19 mouse cellular contexts compared by ENCODE assay signal in the genomic region with DNA sequence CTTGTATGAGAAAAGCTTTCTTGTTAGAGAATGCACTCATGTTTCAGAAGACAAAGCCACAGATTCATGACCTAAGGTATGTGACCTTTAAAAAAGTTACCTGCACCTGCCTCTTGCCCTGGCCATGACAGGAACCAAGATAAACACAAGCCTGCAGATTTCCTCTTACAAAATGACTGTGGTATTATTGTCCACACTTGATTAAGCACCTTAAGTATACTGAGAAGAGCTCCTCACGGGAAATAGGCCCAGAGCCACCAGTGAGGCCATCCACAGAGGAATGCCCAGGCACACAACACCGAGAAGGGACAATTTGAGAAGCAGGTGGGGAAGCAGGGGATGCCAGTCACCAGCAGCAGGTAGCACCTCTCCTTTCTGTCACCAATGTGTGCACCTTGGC. TPM values are rescaled to one million over a fixed set of nuclear protein-coding genes. Genes with fewer than 3 reads are reported as not detected.
"Had no signal": no experiment of that assay in that cellular context is flagged by ENCODE, and none has a peak within 500 bp of the region (broad histone marks: within the 10 kb centered on the region; RNA-seq: fewer than 3 reads in every experiment).

No protein-coding gene starts in this region.

- H3K27ac ChIP-seq: liver, embryonic 13.5 days; liver, embryonic 15.5 days; lung, embryonic 15.5 days; macrophage; midbrain, embryonic 13.5 days; midbrain, embryonic 15.5 days; neural tube, embryonic 12.5 days had no signal

- H3K4me3 ChIP-seq: liver, embryonic 13.5 days; liver, embryonic 15.5 days; lung, embryonic 15.5 days; megakaryocyte, embryonic 14.5 days; midbrain, embryonic 13.5 days; midbrain, embryonic 15.5 days; neural tube, embryonic 12.5 days had no signal

- DNase-seq: liver, embryonic 13.5 days; liver, postnatal 0 days; lung, postnatal 10 days; retina, postnatal 1 day; right cerebral cortex, adult 18-20 months; right cerebral cortex, postnatal 25 days; right cerebral cortex, postnatal 4 days; spleen, adult 18-20 months; thymus, adult 18-20 months; thymus, postnatal 14 days; thymus, postnatal 36 days had no signal

RNA-seq across cellular contexts. Expression of gene Lnx1, which starts 18.9 kb away (rescaled TPM):
- total RNA-seq: monocyte, adult 5-6 weeks had no signal
